Mouse (Mus musculus) embryonic facial prominence, embryonic 14.5 days (tissue): ENCODE measurements at regions not wholly inside any gene's neighbourhood (a gene's known extent, or its start where the extent isn't known, plus 50 kb on each side); places are given as distances from the start of the nearest gene placed in this dataset.

Experiments
- ATAC-seq: fragments of 200-750 bp; cut with Nextera tagmentation; 2 replicates; pipeline ENCODE4 v1.8.0; 2017; ENCODE audit warnings: low read depth, moderate number of reproducible peaks, moderate TSS enrichment
- DNase-seq: peaks from one replicate; pipeline ENCODE4 v3.0.0-alpha.2; 2015; ENCODE audit warnings: low spot score
- H3K27ac ChIP-seq: fragments of 300-500 bp; sonication (generic); replicated peaks from 2 replicates; pipeline ENCODE4 v1.5.1; 2014; ENCODE audit warnings: low read depth, mild to moderate bottlenecking, low read length, moderate library complexity
- H3K27me3 ChIP-seq: fragments of 300-500 bp; sonication (generic); replicated peaks from 2 replicates; pipeline ENCODE4 v1.6.1; 2014; ENCODE audit warnings: low read length; ENCODE audit not compliant: control insufficient read depth, insufficient read depth
- H3K36me3 ChIP-seq: fragments of 300-500 bp; sonication (generic); 2 replicates; pipeline ENCODE4 v1.6.1; 2014; ENCODE audit warnings: low read length, mixed read lengths; ENCODE audit not compliant: control insufficient read depth, insufficient read depth
- H3K4me1 ChIP-seq: fragments of 300-500 bp; sonication (generic); 2 replicates; pipeline ENCODE4 v1.6.1; 2014; ENCODE audit warnings: antibody characterized with exemption, low read length; ENCODE audit not compliant: control insufficient read depth, insufficient read depth
- H3K4me2 ChIP-seq: fragments of 300-500 bp; sonication (generic); 2 replicates; pipeline ENCODE4 v1.6.1; 2014; ENCODE audit warnings: low read depth, mild to moderate bottlenecking, low read length, moderate library complexity, mixed read lengths
- H3K4me3 ChIP-seq: fragments of 300-500 bp; sonication (generic); 2 replicates; pipeline ENCODE4 v1.5.1; 2014; ENCODE audit warnings: low read depth, mild to moderate bottlenecking, low read length
- H3K9ac ChIP-seq: fragments of 300-500 bp; sonication (generic); 2 replicates; pipeline ENCODE4 v1.6.1; 2014; ENCODE audit warnings: low read depth, mild to moderate bottlenecking, low read length, moderate library complexity, mixed read lengths
- H3K9me3 ChIP-seq: fragments of 300-500 bp; sonication (generic); 2 replicates; pipeline ENCODE4 v1.6.1; 2016; ENCODE audit warnings: low read length; ENCODE audit not compliant: control insufficient read depth
- WGBS: fragments of 180-500 bp; shearing (Covaris S2); extraction: QIAGEN DNeasy Blood & Tissue Kit; methylation state at CpG from one replicate; pipeline ENCODE4 v1.1.7; 2014; 5-methylcytosine and 5-hydroxymethylcytosine counted together

GRCm38 (mm10) chr3:52643100-52643551 lies 373.9 kb downstream of the Cog6 start:
- Histone ChIP-seq H3K27me3 (peaks cover 2% of the 10 kb centered on the region; the same call in 1 of the 2 replicates), H3K36me3 (no peaks in the 10 kb centered on the region), H3K9me3 (no peaks in the 10 kb centered on the region), H3K27ac (no peak overlapping the region; the same call in 1 of the 2 replicates), H3K4me1 (peaks cover 30% of the 10 kb centered on the region), H3K9ac (no peak overlapping the region), H3K4me2 (no peak overlapping the region), H3K4me3 (no peak overlapping the region)
- WGBS, result 63% methylated on average over 9 of the region's 9 CpGs
- DNase-seq (no peak), ATAC-seq (no peak)

GRCm38 (mm10) chr3:52641226-52642181 lies 373.4 kb downstream of the Foxo1 start:
- Histone ChIP-seq H3K4me1 (peaks cover 19% of the 10 kb centered on the region), H3K27ac (no peak overlapping the region), H3K27me3 (peaks cover 2% of the 10 kb centered on the region; the same call in 1 of the 2 replicates), H3K36me3 (no peaks in the 10 kb centered on the region), H3K4me3 (no peak overlapping the region), H3K9me3 (no peaks in the 10 kb centered on the region), H3K9ac (no peak overlapping the region), H3K4me2 (no peak overlapping the region)
- ATAC-seq (no peak), DNase-seq (no peak)
- 74% methylated on average over 10 of the region's 10 CpGs for WGBS

DNA sequence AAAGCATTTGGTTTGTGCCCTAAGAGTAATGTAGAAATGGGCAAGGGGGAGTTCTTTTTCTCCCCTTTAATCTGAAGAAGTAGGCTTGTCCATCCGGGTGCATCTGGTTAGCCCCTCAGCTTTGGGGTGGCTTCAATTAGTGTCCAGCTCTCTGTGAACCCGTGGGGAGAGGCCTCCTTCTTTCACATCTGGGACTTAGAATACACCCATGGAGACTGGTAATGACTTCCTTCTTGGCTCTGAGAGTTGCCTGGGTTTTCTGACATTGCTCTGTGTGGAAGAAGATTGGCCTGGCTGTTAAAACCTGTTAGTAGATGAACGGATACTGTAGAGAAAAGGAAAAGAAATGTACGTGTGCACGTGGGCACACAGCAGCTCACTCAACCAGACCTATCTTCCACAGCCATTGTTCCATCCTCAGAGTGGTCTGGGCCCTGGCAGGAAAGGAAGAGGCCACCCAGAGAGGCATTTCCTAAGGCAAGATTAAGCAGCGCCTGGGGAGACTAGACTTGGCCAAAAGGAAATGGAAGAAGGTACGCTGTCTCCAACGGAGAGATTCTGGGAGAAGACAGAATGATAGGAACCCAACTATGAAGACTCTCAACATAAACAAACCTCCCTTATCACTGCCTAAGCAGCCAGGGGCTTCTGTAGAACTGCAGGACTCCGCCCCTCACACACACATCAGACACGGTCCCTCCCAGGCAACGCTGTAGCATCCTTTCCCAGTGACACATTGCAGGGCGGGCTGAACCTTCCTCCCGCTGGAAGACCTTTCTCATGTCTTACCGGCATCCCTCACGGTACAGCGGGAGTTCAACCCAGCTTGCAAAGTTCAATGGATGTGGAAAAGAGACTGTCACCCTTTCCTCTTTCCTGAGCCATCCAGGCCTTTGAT lies 372.4 kb downstream of the Foxo1 start:
- Histone ChIP-seq H3K4me1 (peaks cover 19% of the 10 kb centered on the region), H3K27me3 (peaks cover 2% of the 10 kb centered on the region; the same call in 1 of the 2 replicates), H3K27ac (no peak overlapping the region), H3K4me3 (no peak overlapping the region), H3K36me3 (no peaks in the 10 kb centered on the region), H3K9ac (no peak overlapping the region), H3K9me3 (no peaks in the 10 kb centered on the region), H3K4me2 (no peak overlapping the region)
- WGBS, result 52% methylated on average over 16 of the region's 16 CpGs
- no peak for DNase-seq
- no peak for ATAC-seq

- Histone ChIP-seq H3K36me3 (no peaks in the 10 kb centered on the region), H3K9ac (no peak overlapping the region), H3K27me3 (peaks cover 2% of the 10 kb centered on the region; the same call in 1 of the 2 replicates), H3K9me3 (no peaks in the 10 kb centered on the region), H3K4me3 (no peak overlapping the region), H3K4me1 (peaks cover 9% of the 10 kb centered on the region), H3K4me2 (no peak overlapping the region), H3K27ac (no peak overlapping the region)
- no peak for ATAC-seq
- 81% methylated on average over 5 of the region's 5 CpGs for WGBS
- DNase-seq, result no peak
Measured at GRCm38 (mm10) chr3:52638816-52639215, 370.7 kb downstream of the Foxo1 start.

GRCm38 (mm10) chr3:52634353-52634752 lies 366.2 kb downstream of the Foxo1 start:
- H3K4me3 ChIP-seq, result no peak overlapping the region
- no peak overlapping the region for H3K27ac ChIP-seq
- no peaks in the 10 kb centered on the region for H3K4me1 ChIP-seq
- no peak overlapping the region for H3K9ac ChIP-seq
- H3K4me2 ChIP-seq, result no peak overlapping the region
- ATAC-seq (no peak), DNase-seq (peak; percentile 70)
- 39% methylated on average over 6 of the region's 6 CpGs for WGBS
- H3K36me3 ChIP-seq, result no peaks in the 10 kb centered on the region
- no peaks in the 10 kb centered on the region for H3K27me3 ChIP-seq
- H3K9me3 ChIP-seq, result no peaks in the 10 kb centered on the region

DNA sequence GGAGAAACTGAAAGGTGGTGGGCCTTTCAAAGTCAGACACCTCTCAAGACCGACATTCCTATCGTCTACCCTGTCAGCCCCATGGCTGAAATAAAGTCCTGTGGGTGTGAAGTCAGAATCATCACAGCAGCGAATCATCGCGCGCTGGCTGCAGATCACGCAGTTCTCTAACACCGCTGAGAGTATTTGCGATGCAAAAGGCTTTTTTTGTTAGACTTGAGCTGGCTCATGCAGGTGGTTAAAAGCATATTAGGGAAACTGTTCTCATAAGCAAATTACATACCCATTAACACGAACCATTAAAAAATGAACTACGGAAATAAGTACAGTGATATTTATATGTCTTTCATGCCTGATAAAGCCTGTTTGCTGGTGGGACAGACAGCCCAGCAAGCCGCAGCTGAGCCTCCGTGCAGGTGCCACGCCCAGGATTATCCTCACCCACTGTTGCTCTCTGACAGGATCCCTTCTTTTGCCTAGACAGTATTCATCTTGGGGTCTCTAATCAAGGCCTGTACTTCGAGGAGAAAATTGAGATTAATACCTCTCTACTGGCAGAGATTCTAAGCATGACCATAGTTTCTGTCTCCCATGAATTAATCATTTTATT lies 365.5 kb downstream of the Foxo1 start:
- H3K36me3 ChIP-seq, result no peaks in the 10 kb centered on the region
- no peak overlapping the region for H3K4me3 ChIP-seq
- ATAC-seq (no peak), DNase-seq (no peak)
- no peak overlapping the region for H3K4me2 ChIP-seq
- H3K4me1 ChIP-seq, result no peaks in the 10 kb centered on the region
- H3K27ac ChIP-seq, result no peak overlapping the region
- no peaks in the 10 kb centered on the region for H3K27me3 ChIP-seq
- 64% methylated on average over 15 of the region's 15 CpGs for WGBS
- no peak overlapping the region for H3K9ac ChIP-seq
- no peaks in the 10 kb centered on the region for H3K9me3 ChIP-seq

- H3K4me3 ChIP-seq, result no peak overlapping the region
Measured at GRCm38 (mm10) chr3:52632635-52633034, 364.5 kb downstream of the Foxo1 start.

GRCm38 (mm10) chr3:52630209-52630608 lies 362.1 kb downstream of the Foxo1 start:
- no peaks in the 10 kb centered on the region for H3K9me3 ChIP-seq
- H3K27me3 ChIP-seq, result no peaks in the 10 kb centered on the region
- no peaks in the 10 kb centered on the region for H3K36me3 ChIP-seq
- no peak overlapping the region for H3K9ac ChIP-seq
- no peak overlapping the region for H3K4me2 ChIP-seq
- DNase-seq, result no peak
- H3K4me1 ChIP-seq, result no peaks in the 10 kb centered on the region
- 85% methylated on average over 5 of the region's 5 CpGs for WGBS
- H3K27ac ChIP-seq, result no peak overlapping the region
- ATAC-seq, result no peak
- no peak overlapping the region for H3K4me3 ChIP-seq

More at GRCm38 (mm10) chr3:52632635-52633034, 364.5 kb downstream of the Foxo1 start:
- Histone ChIP-seq H3K9ac (no peak overlapping the region), H3K4me2 (no peak overlapping the region), H3K9me3 (no peaks in the 10 kb centered on the region), H3K36me3 (no peaks in the 10 kb centered on the region), H3K4me1 (no peaks in the 10 kb centered on the region), H3K27me3 (no peaks in the 10 kb centered on the region), H3K27ac (no peak overlapping the region)
- no peak for DNase-seq
- 87% methylated on average over 2 of the region's 2 CpGs for WGBS
- no peak for ATAC-seq
